Mouse (Mus musculus): Measurements from ENCODE around the gene Ncam1. TPM values are rescaled to one million over a fixed set of nuclear protein-coding genes. Genes with fewer than 3 reads are reported as not detected.

Ncam1 gene
- polyA plus RNA-seq, 1 experiment from 2014 or later, result 646 TPM

GRCm38 (mm10) chr9:49470946-49471345 is 327.8 kb downstream of the Ncam1 start:
- WGBS, result 73% methylated on average over 6 of the region's 6 CpGs
- H3K9me3 ChIP-seq (replicated peaks; ENCODE audit: control insufficient read depth, low read length, poor library complexity, severe bottlenecking), result no peaks in the 10 kb centered on the region
- H3K27me3 ChIP-seq (ENCODE audit: control insufficient read depth, insufficient read depth, low read depth, low read length), result no peaks in the 10 kb centered on the region
- H3K36me3 ChIP-seq (ENCODE audit: control insufficient read depth, insufficient read depth, low read length), result no peaks in the 10 kb centered on the region
- no peaks in the 10 kb centered on the region for H3K4me1 ChIP-seq (ENCODE audit: control insufficient read depth, insufficient read depth, low read length)
- H3K4me3 ChIP-seq (ENCODE audit: low read depth, low read length), result no peak overlapping the region
- no peak overlapping the region for H3K9ac ChIP-seq (ENCODE audit: low read depth, low read length)
- no peak overlapping the region for H3K4me2 ChIP-seq (ENCODE audit: low read length)
- no peak for ATAC-seq
- no peak overlapping the region for H3K27ac ChIP-seq (ENCODE audit: low read length)

- 94% methylated on average over 19 of the region's 19 CpGs for WGBS
- Histone ChIP-seq H3K27me3 (ENCODE audit: control insufficient read depth, insufficient read depth, low read depth, low read length) (no peaks in the 10 kb centered on the region), H3K4me2 (ENCODE audit: low read length) (no peak overlapping the region), H3K36me3 (ENCODE audit: control insufficient read depth, insufficient read depth, low read length) (no peaks in the 10 kb centered on the region), H3K9ac (ENCODE audit: low read depth, low read length) (no peak overlapping the region), H3K27ac (ENCODE audit: low read length) (no peak overlapping the region), H3K4me3 (ENCODE audit: low read depth, low read length) (no peak overlapping the region), H3K9me3 (replicated peaks; ENCODE audit: control insufficient read depth, low read length, poor library complexity, severe bottlenecking) (no peaks in the 10 kb centered on the region), H3K4me1 (ENCODE audit: control insufficient read depth, insufficient read depth, low read length) (no peaks in the 10 kb centered on the region)
- ATAC-seq, result no peak
Measured at GRCm38 (mm10) chr9:49470006-49470405, 328.7 kb downstream of the Ncam1 start.

- Histone ChIP-seq H3K9ac (ENCODE audit: low read depth, low read length) (no peak overlapping the region), H3K4me3 (ENCODE audit: low read depth, low read length) (no peak overlapping the region), H3K9me3 (replicated peaks; ENCODE audit: control insufficient read depth, low read length, poor library complexity, severe bottlenecking) (no peaks in the 10 kb centered on the region; the same call in 1 of the 2 replicates), H3K4me2 (ENCODE audit: low read length) (no peak overlapping the region), H3K27me3 (ENCODE audit: control insufficient read depth, insufficient read depth, low read depth, low read length) (no peaks in the 10 kb centered on the region), H3K36me3 (ENCODE audit: control insufficient read depth, insufficient read depth, low read length) (no peaks in the 10 kb centered on the region), H3K4me1 (ENCODE audit: control insufficient read depth, insufficient read depth, low read length) (no peaks in the 10 kb centered on the region), H3K27ac (ENCODE audit: low read length) (no peak overlapping the region)
- ATAC-seq, result no peak
- 92% methylated on average over 3 of the region's 3 CpGs for WGBS
Measured at GRCm38 (mm10) chr9:49456136-49456535, 342.6 kb downstream of the Ncam1 start.

- Histone ChIP-seq H3K4me2 (ENCODE audit: low read length) (no peak overlapping the region), H3K9me3 (replicated peaks; ENCODE audit: control insufficient read depth, low read length, poor library complexity, severe bottlenecking) (no peaks in the 10 kb centered on the region; the same call in 1 of the 2 replicates), H3K4me1 (ENCODE audit: control insufficient read depth, insufficient read depth, low read length) (no peaks in the 10 kb centered on the region), H3K27me3 (ENCODE audit: control insufficient read depth, insufficient read depth, low read depth, low read length) (no peaks in the 10 kb centered on the region), H3K36me3 (ENCODE audit: control insufficient read depth, insufficient read depth, low read length) (no peaks in the 10 kb centered on the region), H3K9ac (ENCODE audit: low read depth, low read length) (no peak overlapping the region), H3K27ac (ENCODE audit: low read length) (no peak overlapping the region), H3K4me3 (ENCODE audit: low read depth, low read length) (no peak overlapping the region)
- 97% methylated on average over 1 of the region's 1 CpGs for WGBS
- ATAC-seq, result no peak
Measured at GRCm38 (mm10) chr9:49452396-49452795, 346.3 kb downstream of the Ncam1 start.

Data from midbrain, embryonic 16.5 days (tissue).